Mouse (Mus musculus) forebrain, postnatal 0 days (tissue): ENCODE measurements around the gene Gpr68. TPM values are rescaled to one million over a fixed set of nuclear protein-coding genes. Genes with fewer than 3 reads are reported as not detected.

Experiments
- ATAC-seq: fragments of 200-750 bp; cut with Nextera tagmentation; 2 replicates; pipeline ENCODE4 v1.8.0; 2017; ENCODE audit warnings: mild to moderate bottlenecking, moderate library complexity
- DNase-seq: peaks from one replicate; pipeline ENCODE4 v3.0.0-alpha.2; 2015
- H3K27ac ChIP-seq: fragments of 300-500 bp; sonication (generic); 2 replicates; pipeline ENCODE4 v1.5.1; 2014; ENCODE audit warnings: low read depth, mild to moderate bottlenecking, antibody characterized with exemption, low read length, moderate library complexity, mixed read lengths
- H3K27me3 ChIP-seq: fragments of 300-500 bp; sonication (generic); 2 replicates; pipeline ENCODE4 v1.6.1; 2014; ENCODE audit warnings: mild to moderate bottlenecking, low read length, mixed read lengths; ENCODE audit not compliant: insufficient read depth
- H3K36me3 ChIP-seq: fragments of 300-500 bp; sonication (generic); 2 replicates; pipeline ENCODE4 v1.6.1; 2014; ENCODE audit warnings: mild to moderate bottlenecking, moderate library complexity; ENCODE audit not compliant: insufficient read depth
- H3K4me1 ChIP-seq: fragments of 300-500 bp; sonication (generic); 2 replicates; pipeline ENCODE4 v1.6.1; 2014; ENCODE audit warnings: antibody characterized with exemption; ENCODE audit not compliant: insufficient read depth
- H3K4me2 ChIP-seq: fragments of 300-500 bp; sonication (generic); 2 replicates; pipeline ENCODE4 v1.6.1; 2014; ENCODE audit warnings: low read depth, mild to moderate bottlenecking, moderate library complexity
- H3K4me3 ChIP-seq: fragments of 300-500 bp; sonication (generic); 2 replicates; pipeline ENCODE4 v1.5.1; 2014; ENCODE audit warnings: low read depth, low read length, mixed read lengths
- H3K9ac ChIP-seq: fragments of 300-500 bp; sonication (generic); 2 replicates; pipeline ENCODE4 v1.6.1; 2014; ENCODE audit warnings: mild to moderate bottlenecking
- H3K9me3 ChIP-seq: fragments of 300-500 bp; sonication (generic); 2 replicates; pipeline ENCODE4 v1.6.1; 2016; ENCODE audit warnings: low read length
- CTCF ChIP-seq: sonication (generic); IDR thresholded peaks from 2 replicates; pipeline ENCODE4 v1.5.1; 2016; ENCODE audit warnings: antibody characterized with exemption, control low read depth, low read depth
- WGBS: fragments of 180-500 bp; shearing (Covaris S2); extraction: QIAGEN DNeasy Blood & Tissue Kit; methylation state at CpG from one replicate; pipeline ENCODE4 v1.1.7; 2014; 5-methylcytosine and 5-hydroxymethylcytosine counted together
- polyA plus RNA-seq: library from polyadenylated mRNA; unstranded; fragments of >200 nt; fragmentation: Nextera tagmentation; extraction: Ambion mirVana; gene quantifications from 2 replicates; pipeline ENCODE4 v1.2.1, GENCODE M21; 2015
- total RNA-seq: library from RNA; depleted of rRNA; stranded (reverse); fragments of >200 nt; gene quantifications from 2 replicates; pipeline ENCODE4 v1.2.3, GENCODE M21; 2014

The Gpr68 gene
- total and polyA plus RNA-seq, 2 experiments from 2014 or later = 3.7 to 7.0 TPM

- no peak for TF ChIP-seq CTCF
- Histone ChIP-seq H3K9me3 (no peaks in the 10 kb centered on the region), H3K27ac (no peak overlapping the region), H3K4me3 (no peak overlapping the region), H3K9ac (no peak overlapping the region), H3K27me3 (no peaks in the 10 kb centered on the region), H3K4me2 (no peak overlapping the region), H3K4me1 (no peaks in the 10 kb centered on the region), H3K36me3 (no peaks in the 10 kb centered on the region)
- 81% methylated on average over 3 of the region's 3 CpGs for WGBS
- ATAC-seq (no peak), DNase-seq (no peak)
Measured at GRCm38 (mm10) chr12:100862856-100863446, 45.0 kb downstream of the Gpr68 start.

GRCm38 (mm10) chr12:100862272-100862671 lies 45.7 kb downstream of the Gpr68 start:
- Histone ChIP-seq H3K36me3 (no peaks in the 10 kb centered on the region), H3K27me3 (no peaks in the 10 kb centered on the region), H3K4me1 (no peaks in the 10 kb centered on the region), H3K4me3 (no peak overlapping the region), H3K9ac (no peak overlapping the region), H3K9me3 (no peaks in the 10 kb centered on the region), H3K4me2 (no peak overlapping the region), H3K27ac (no peak overlapping the region)
- ATAC-seq (no peak), DNase-seq (no peak)
- TF ChIP-seq CTCF = no peak
- WGBS = 89% methylated on average over 3 of the region's 3 CpGs

- no peak overlapping the region for H3K4me3 ChIP-seq
- WGBS = 75% methylated on average over 7 of the region's 7 CpGs
- no peak for TF ChIP-seq CTCF
- DNase-seq = no peak
- H3K9me3 ChIP-seq = no peaks in the 10 kb centered on the region
- no peak overlapping the region for H3K9ac ChIP-seq
- H3K36me3 ChIP-seq = no peaks in the 10 kb centered on the region
- H3K4me2 ChIP-seq = no peak overlapping the region
- H3K27ac ChIP-seq = no peak overlapping the region
- H3K27me3 ChIP-seq = no peaks in the 10 kb centered on the region
- H3K4me1 ChIP-seq = no peaks in the 10 kb centered on the region
- ATAC-seq = no peak
Measured at GRCm38 (mm10) chr12:100857791-100858190, 50.2 kb downstream of the Gpr68 start.

GRCm38 (mm10) chr12:100856337-100856736 lies 51.7 kb downstream of the Gpr68 start:
- no peak for TF ChIP-seq CTCF
- H3K4me3 ChIP-seq = no peak overlapping the region
- ATAC-seq = no peak
- H3K9me3 ChIP-seq = no peaks in the 10 kb centered on the region
- H3K4me2 ChIP-seq = no peak overlapping the region
- DNase-seq = no peak
- H3K27me3 ChIP-seq = no peaks in the 10 kb centered on the region
- H3K27ac ChIP-seq = no peak overlapping the region
- H3K9ac ChIP-seq = no peak overlapping the region
- H3K4me1 ChIP-seq = no peaks in the 10 kb centered on the region
- 90% methylated on average over 2 of the region's 2 CpGs for WGBS
- H3K36me3 ChIP-seq = no peaks in the 10 kb centered on the region

GRCm38 (mm10) chr12:100852370-100852769 lies 55.6 kb downstream of the Gpr68 start:
- Histone ChIP-seq H3K4me1 (no peaks in the 10 kb centered on the region), H3K27ac (no peak overlapping the region), H3K4me2 (no peak overlapping the region), H3K27me3 (no peaks in the 10 kb centered on the region), H3K9me3 (no peaks in the 10 kb centered on the region), H3K36me3 (no peaks in the 10 kb centered on the region), H3K9ac (no peak overlapping the region), H3K4me3 (no peak overlapping the region)
- DNase-seq = no peak
- ATAC-seq = no peak
- no peak for TF ChIP-seq CTCF
- 85% methylated on average over 3 of the region's 3 CpGs for WGBS

- H3K4me1 ChIP-seq = no peaks in the 10 kb centered on the region
- H3K27me3 ChIP-seq = no peaks in the 10 kb centered on the region
- 78% methylated on average over 7 of the region's 7 CpGs for WGBS
- peak; percentile 92 for TF ChIP-seq CTCF
- H3K4me3 ChIP-seq = no peak overlapping the region
- H3K9ac ChIP-seq = no peak overlapping the region
- H3K4me2 ChIP-seq = no peak overlapping the region
- peak; percentile 70 for DNase-seq
- H3K9me3 ChIP-seq = no peaks in the 10 kb centered on the region
- H3K27ac ChIP-seq = no peak overlapping the region
- peak; percentile 88 for ATAC-seq
- no peaks in the 10 kb centered on the region for H3K36me3 ChIP-seq
Measured at GRCm38 (mm10) chr12:100849421-100850138, 58.4 kb downstream of the Gpr68 start.

- ATAC-seq (no peak), DNase-seq (no peak)
- TF ChIP-seq CTCF = no peak
- Histone ChIP-seq H3K4me1 (no peaks in the 10 kb centered on the region), H3K9me3 (no peaks in the 10 kb centered on the region), H3K4me2 (no peak overlapping the region), H3K9ac (no peak overlapping the region), H3K27me3 (no peaks in the 10 kb centered on the region), H3K4me3 (no peak overlapping the region), H3K27ac (no peak overlapping the region), H3K36me3 (no peaks in the 10 kb centered on the region)
- 70% methylated on average over 11 of the region's 11 CpGs for WGBS
Measured at GRCm38 (mm10) chr12:100847437-100848080, 60.4 kb downstream of the Gpr68 start.
